Mouse (Mus musculus) adrenal gland, postnatal 4 days (tissue): Measurements from ENCODE around the gene Prkch. TPM values are rescaled to one million over a fixed set of nuclear protein-coding genes. Genes with fewer than 3 reads are reported as not detected.

Experiments
- DNase-seq, 2 experiments: peaks; one replicate each; pipeline ENCODE4 v3.0.0; 2021 to 2022; ENCODE audit warnings: low spot score in 2 of 2, mixed read lengths in 2 of 2
- total RNA-seq, 2 experiments: library from RNA; stranded (reverse); gene quantifications; 2 replicates each; pipeline ENCODE4 v1.2.3; 2021

Prkch gene
- total RNA-seq, 2 experiments from 2014 or later, result 19.3 to 21.3 TPM

GRCm38 (mm10) chr12:73672007-73672406 is 87.4 kb downstream of the Prkch start:
- no peak for DNase-seq

- DNase-seq, result no peak
Measured at GRCm38 (mm10) chr12:73673783-73674182, 89.2 kb downstream of the Prkch start.

- DNase-seq, result no peak
Measured at GRCm38 (mm10) chr12:73675212-73675611, 90.6 kb downstream of the Prkch start.

GRCm38 (mm10) chr12:73679400-73679801 is 94.8 kb downstream of the Prkch start:
- no peak for DNase-seq

- no peak for DNase-seq
Measured at GRCm38 (mm10) chr12:73682921-73683346, 98.3 kb downstream of the Prkch start.

GRCm38 (mm10) chr12:73685875-73686274 is 101.3 kb downstream of the Prkch start:
- DNase-seq, result no peak

GRCm38 (mm10) chr12:73686456-73686855 is 101.9 kb downstream of the Prkch start:
- DNase-seq, result no peak

- DNase-seq, result peak in 1 of 2 experiments; percentile 38
Measured at GRCm38 (mm10) chr12:73687077-73688035, 102.8 kb downstream of the Prkch start.

- DNase-seq, result no peak
Measured at GRCm38 (mm10) chr12:73692321-73692720, 107.7 kb downstream of the Prkch start.

- DNase-seq, result peak; percentile 30 to 32
Measured at GRCm38 (mm10) chr12:73693347-73693746, 108.8 kb downstream of the Prkch start.

- DNase-seq, result no peak
Measured at GRCm38 (mm10) chr12:73694690-73695089, 110.1 kb downstream of the Prkch start.

- no peak for DNase-seq
Measured at GRCm38 (mm10) chr12:73695110-73695509, 110.5 kb downstream of the Prkch start.

- DNase-seq, result no peak
Measured at GRCm38 (mm10) chr12:73696084-73696483, 111.5 kb downstream of the Prkch start.

GRCm38 (mm10) chr12:73696946-73697345 is 112.3 kb downstream of the Prkch start:
- DNase-seq, result no peak

- DNase-seq, result no peak
Measured at GRCm38 (mm10) chr12:73698436-73698835, 113.8 kb downstream of the Prkch start.

- no peak for DNase-seq
Measured at GRCm38 (mm10) chr12:73698841-73699240, 114.2 kb downstream of the Prkch start.

- DNase-seq, result no peak
Measured at GRCm38 (mm10) chr12:73699471-73700186, 115.0 kb downstream of the Prkch start.

GRCm38 (mm10) chr12:73700544-73701069 is 116.0 kb downstream of the Prkch start:
- DNase-seq, result no peak

- no peak for DNase-seq
Measured at GRCm38 (mm10) chr12:73701999-73702398, 117.4 kb downstream of the Prkch start.

- DNase-seq, result no peak
Measured at GRCm38 (mm10) chr12:73704382-73704781, 119.8 kb downstream of the Prkch start.

GRCm38 (mm10) chr12:73705097-73705690 is 120.6 kb downstream of the Prkch start:
- DNase-seq, result peak in 1 of 2 experiments; percentile 31
